Mouse (Mus musculus): ENCODE measurements around the gene Pbsn. TPM values are rescaled to one million over a fixed set of nuclear protein-coding genes. Genes with fewer than 3 reads are reported as not detected.

Gene Pbsn
- not detected in 2 replicates for polyA plus RNA-seq (2012; rRNA removed)

GRCm38 (mm10) chrX:77853523-77853922 lies at the start of gene Pbsn:
TSS of gene Pbsn (minus strand) at chrX:77853623.

GRCm38 (mm10) chrX:77864458-77864857 lies 11.0 kb upstream of the Pbsn start, which contains the start of gene Gm14744:
TSS of gene Gm14744 (plus strand) at chrX:77864758.

GRCm38 (mm10) chrX:77796238-77796835 lies 57.1 kb downstream of the Pbsn start, which contains the start of gene Prkx:
TSS of gene Prkx (minus strand) at chrX:77796278.

Other genes with a start within 250 kb of the Pbsn start
- gene Prkx, start 57.3 kb downstream of the Pbsn start, polyA plus RNA-seq (2012; rRNA removed) = 3.9 and 5.7 TPM in 2 replicates
- not detected in 2 replicates for gene Gm14744, start 11.1 kb upstream of the Pbsn start, polyA plus RNA-seq (2012; rRNA removed)
- gene 5430402E10Rik, start 71.4 kb upstream of the Pbsn start, polyA plus RNA-seq (2012; rRNA removed) = not detected in 2 replicates
- not detected in 2 replicates for gene Obp1a, start 237.8 kb upstream of the Pbsn start, polyA plus RNA-seq (2012; rRNA removed)